Mouse (Mus musculus): Measurements from ENCODE around the gene Guca2b. TPM values are rescaled to one million over a fixed set of nuclear protein-coding genes. Genes with fewer than 3 reads are reported as not detected.

The Guca2b gene
- 5.0 and 7.3 TPM in 2 replicates for polyA plus RNA-seq (2012; rRNA removed)

GRCm38 (mm10) chr4:119658731-119659130, at the start of gene Guca2b:
Guca2b (minus strand) TSS chr4:119658954.

GRCm38 (mm10) chr4:119637176-119637845, 21.4 kb downstream of the Guca2b start, which contains the start of gene Guca2a:
Guca2a (plus strand) TSS chr4:119637704.

Other genes starting within 250 kb of the Guca2b start
- gene Ccdc30, start 243.4 kb downstream of the Guca2b start, polyA plus RNA-seq (2012; rRNA removed): 3.0 and 3.4 TPM in 2 replicates
- 22.3 and 22.9 TPM in 2 replicates for gene Ppcs, start 236.5 kb downstream of the Guca2b start, polyA plus RNA-seq (2012; rRNA removed)
- 7.7 and 10.0 TPM in 2 replicates for gene Zmynd12, start 236.1 kb downstream of the Guca2b start, polyA plus RNA-seq (2012; rRNA removed)
- gene Rimkla, start 166.3 kb downstream of the Guca2b start, polyA plus RNA-seq (2012; rRNA removed): 2.4 and 2.7 TPM in 2 replicates
- 17.8 and 27.6 TPM in 2 replicates for gene Foxj3, start 122.0 kb downstream of the Guca2b start, polyA plus RNA-seq (2012; rRNA removed)
- 11.3 and 23.5 TPM in 2 replicates for gene Frg2f1, start 119.4 kb downstream of the Guca2b start, polyA plus RNA-seq (2012; rRNA removed)
- gene Guca2a, start 21.2 kb downstream of the Guca2b start, polyA plus RNA-seq (2012; rRNA removed): not detected in 2 replicates
- 10.1 and 12.6 TPM in 2 replicates for gene Hivep3, start 74.8 kb upstream of the Guca2b start, polyA plus RNA-seq (2012; rRNA removed)

Data from ovary, adult 2 months (tissue).